Mouse (Mus musculus) liver, embryonic 14.5 days (tissue): ENCODE data around the gene Nudt4.

Source experiments
- CTCF ChIP-seq: IDR thresholded peaks from 2 replicates; pipeline ENCODE4 v1.5.1; 2016; ENCODE audit warnings: antibody characterized with exemption, low read depth, control low read depth
- EP300 ChIP-seq: IDR thresholded peaks from 2 replicates; pipeline ENCODE4 v1.6.1; 2016; ENCODE audit warnings: antibody characterized with exemption, low read depth

- TF ChIP-seq CTCF (no peak), EP300 (no peak)
Observed at GRCm38 (mm10) chr10:95526495-95527122, 37.3 kb downstream of the Nudt4 start.
